Mouse (Mus musculus): ENCODE data around the gene 1700001J03Rik. TPM values are rescaled to one million over a fixed set of nuclear protein-coding genes. Genes with fewer than 3 reads are reported as not detected.
"Not testable (repeated sequence)": the region's sequence is repeated elsewhere in the genome, so short reads cannot be mapped to it uniquely, and the experiment has no call there.

Gene 1700001J03Rik
- polyA plus RNA-seq (2015; fragmentation: Nextera tagmentation; extraction: Ambion mirVana) = not detected in 2 replicates

GRCm38 (mm10) chr5:146185204-146185603 lies at the start of gene 1700001J03Rik:
TSS of gene 1700001J03Rik (minus strand) at chr5:146185304.
- not testable (repeated sequence) for H3K9ac ChIP-seq; H3K9me3 ChIP-seq; H3K4me3 ChIP-seq; ATAC-seq (ENCODE audit: insufficient number of reproducible peaks, low FRiP score, low TSS enrichment, low read depth); H3K4me2 ChIP-seq; H3K27ac ChIP-seq; H3K27me3 ChIP-seq; H3K36me3 ChIP-seq; H3K4me1 ChIP-seq
- 73% methylated on average over 4 of the region's 4 CpGs for WGBS

- Histone ChIP-seq H3K27me3 (no peaks in the 10 kb centered on the region), H3K36me3 (no peaks in the 10 kb centered on the region), H3K27ac (no peak overlapping the region), H3K9ac (no peak overlapping the region), H3K4me1 (peaks cover 23% of the 10 kb centered on the region), H3K9me3 (no peaks in the 10 kb centered on the region), H3K4me2 (no peak overlapping the region), H3K4me3 (no peak overlapping the region)
- 83% methylated on average over 1 of the region's 1 CpGs for WGBS
- ATAC-seq (ENCODE audit: insufficient number of reproducible peaks, low FRiP score, low TSS enrichment, low read depth) = no peak
These were observed 49.2 kb upstream of the 1700001J03Rik start for GRCm38 (mm10) chr5:146234336-146234735.

GRCm38 (mm10) chr5:146232816-146233215 lies 47.7 kb upstream of the 1700001J03Rik start:
- Histone ChIP-seq H3K9me3 (no peaks in the 10 kb centered on the region), H3K4me3 (peak overlapping the region; percentile 82), H3K4me2 (peak overlapping the region; percentile 78), H3K9ac (no peak overlapping the region), H3K36me3 (no peaks in the 10 kb centered on the region), H3K27me3 (no peaks in the 10 kb centered on the region), H3K27ac (no peak overlapping the region), H3K4me1 (peaks cover 23% of the 10 kb centered on the region)
- 57% methylated on average over 11 of the region's 11 CpGs for WGBS
- no peak for ATAC-seq (ENCODE audit: insufficient number of reproducible peaks, low FRiP score, low TSS enrichment, low read depth)

- peaks cover 21% of the 10 kb centered on the region for H3K4me1 ChIP-seq
- no peaks in the 10 kb centered on the region for H3K9me3 ChIP-seq
- H3K27ac ChIP-seq = peak overlapping the region; percentile 99; the same call in 1 of the 2 replicates
- ATAC-seq (ENCODE audit: insufficient number of reproducible peaks, low FRiP score, low TSS enrichment, low read depth) = no peak
- 38% methylated on average over 6 of the region's 6 CpGs for WGBS
- peak overlapping the region; percentile 82 for H3K4me3 ChIP-seq
- peak overlapping the region; percentile 78 for H3K4me2 ChIP-seq
- H3K27me3 ChIP-seq = no peaks in the 10 kb centered on the region
- H3K36me3 ChIP-seq = no peaks in the 10 kb centered on the region
- H3K9ac ChIP-seq = peak overlapping the region; percentile 89; the same call in 1 of the 2 replicates
These were observed 47.1 kb upstream of the 1700001J03Rik start for GRCm38 (mm10) chr5:146232056-146232675.

- Histone ChIP-seq H3K27me3 (no peaks in the 10 kb centered on the region), H3K4me1 (peaks cover 19% of the 10 kb centered on the region), H3K36me3 (no peaks in the 10 kb centered on the region), H3K9ac (peak overlapping the region; percentile 89), H3K4me2 (peak overlapping the region; percentile 78), H3K9me3 (no peaks in the 10 kb centered on the region), H3K4me3 (peak overlapping the region; percentile 82), H3K27ac (peak overlapping the region; percentile 99)
- under 1% methylated on average over 19 of the region's 19 CpGs for WGBS
- no peak for ATAC-seq (ENCODE audit: insufficient number of reproducible peaks, low FRiP score, low TSS enrichment, low read depth)
These were observed 46.5 kb upstream of the 1700001J03Rik start for GRCm38 (mm10) chr5:146231655-146231996.

- under 1% methylated on average over 67 of the region's 102 CpGs for WGBS
- Histone ChIP-seq H3K4me1 (peaks cover 14% of the 10 kb centered on the region), H3K36me3 (no peaks in the 10 kb centered on the region), H3K9me3 (no peaks in the 10 kb centered on the region), H3K4me3 (peak within 1 kb of the TSS; percentile 82), H3K9ac (peak within 1 kb of the TSS; percentile 89), H3K4me2 (peak within 1 kb of the TSS; percentile 78), H3K27ac (peak within 1 kb of the TSS; percentile 99), H3K27me3 (no peaks in the 10 kb centered on the region)
- peak; percentile 89 for ATAC-seq (ENCODE audit: insufficient number of reproducible peaks, low FRiP score, low TSS enrichment, low read depth)
These were observed 46.0 kb upstream of the 1700001J03Rik start, which contains the start of gene Cdk8 for GRCm38 (mm10) chr5:146230864-146231654. TSS of gene Cdk8 (plus strand) at chr5:146231230.

- no peaks in the 10 kb centered on the region for H3K9me3 ChIP-seq
- peaks cover 10% of the 10 kb centered on the region for H3K4me1 ChIP-seq
- 56% methylated on average over 17 of the region's 17 CpGs for WGBS
- H3K4me2 ChIP-seq = peak overlapping the region; percentile 78
- no peak for ATAC-seq (ENCODE audit: insufficient number of reproducible peaks, low FRiP score, low TSS enrichment, low read depth)
- peak overlapping the region; percentile 99 for H3K27ac ChIP-seq
- no peaks in the 10 kb centered on the region for H3K36me3 ChIP-seq
- no peaks in the 10 kb centered on the region for H3K27me3 ChIP-seq
- peak overlapping the region; percentile 82 for H3K4me3 ChIP-seq
- H3K9ac ChIP-seq = peak overlapping the region; percentile 63
These were observed 45.0 kb upstream of the 1700001J03Rik start for GRCm38 (mm10) chr5:146229869-146230650.

GRCm38 (mm10) chr5:146227496-146227895 lies 42.4 kb upstream of the 1700001J03Rik start:
- WGBS = 86% methylated on average over 8 of the region's 8 CpGs
- Histone ChIP-seq H3K4me3 (no peak overlapping the region), H3K9ac (no peak overlapping the region), H3K4me1 (peaks cover 5% of the 10 kb centered on the region), H3K27ac (no peak overlapping the region), H3K27me3 (no peaks in the 10 kb centered on the region), H3K36me3 (no peaks in the 10 kb centered on the region), H3K9me3 (no peaks in the 10 kb centered on the region), H3K4me2 (no peak overlapping the region)
- no peak for ATAC-seq (ENCODE audit: insufficient number of reproducible peaks, low FRiP score, low TSS enrichment, low read depth)

- Histone ChIP-seq H3K4me1 (peaks cover 16% of the 10 kb centered on the region), H3K27ac (no peak overlapping the region), H3K9ac (no peak overlapping the region), H3K4me3 (no peak overlapping the region), H3K9me3 (no peaks in the 10 kb centered on the region), H3K36me3 (peaks cover 5% of the 10 kb centered on the region; the same call in 1 of the 2 replicates), H3K27me3 (no peaks in the 10 kb centered on the region), H3K4me2 (no peak overlapping the region)
- ATAC-seq (ENCODE audit: insufficient number of reproducible peaks, low FRiP score, low TSS enrichment, low read depth) = no peak
- WGBS = 81% methylated on average over 5 of the region's 5 CpGs
These were observed 38.7 kb upstream of the 1700001J03Rik start for GRCm38 (mm10) chr5:146223786-146224185.

GRCm38 (mm10) chr5:146221722-146222121 lies 36.6 kb upstream of the 1700001J03Rik start:
- H3K4me1 ChIP-seq = peaks cover 16% of the 10 kb centered on the region
- no peaks in the 10 kb centered on the region for H3K9me3 ChIP-seq
- H3K9ac ChIP-seq = peak overlapping the region; percentile 78
- H3K36me3 ChIP-seq = peaks cover 18% of the 10 kb centered on the region
- no peak for ATAC-seq (ENCODE audit: insufficient number of reproducible peaks, low FRiP score, low TSS enrichment, low read depth)
- no peaks in the 10 kb centered on the region for H3K27me3 ChIP-seq
- 30% methylated on average over 6 of the region's 6 CpGs for WGBS
- peak overlapping the region; percentile 99 for H3K27ac ChIP-seq
- H3K4me2 ChIP-seq = peak overlapping the region; percentile 56
- H3K4me3 ChIP-seq = peak overlapping the region; percentile 88

GRCm38 (mm10) chr5:146220879-146221714 lies 36.0 kb upstream of the 1700001J03Rik start, which contains the start of gene Rnf6:
TSS of gene Rnf6 (minus strand) at chr5:146221555.
- Histone ChIP-seq H3K36me3 (peaks cover 20% of the 10 kb centered on the region), H3K4me3 (peak within 1 kb of the TSS; percentile 88), H3K27ac (peak within 1 kb of the TSS; percentile 99), H3K4me2 (peak within 1 kb of the TSS; percentile 56), H3K9ac (peak within 1 kb of the TSS; percentile 78), H3K4me1 (peaks cover 16% of the 10 kb centered on the region), H3K9me3 (no peaks in the 10 kb centered on the region), H3K27me3 (no peaks in the 10 kb centered on the region)
- 0% methylated on average over 67 of the region's 67 CpGs for WGBS
- ATAC-seq (ENCODE audit: insufficient number of reproducible peaks, low FRiP score, low TSS enrichment, low read depth) = peak; percentile 99

Measured in limb, embryonic 15.5 days (tissue).